Mouse (Mus musculus) C2C12 (cell line): ENCODE measurements around the gene Gm5617.

Experiments used
- CEBPB ChIP-seq: IDR thresholded peaks from one replicate; pipeline ENCODE4 v1.6.1; 2011; ENCODE audit warnings: low read depth, mild to moderate bottlenecking, control low read depth, moderate library complexity
- CTCF ChIP-seq: IDR thresholded peaks from one replicate; pipeline ENCODE4 v1.5.1; 2011; ENCODE audit not compliant: control insufficient read depth, insufficient read depth, insufficient read length
- MAX ChIP-seq: IDR thresholded peaks from one replicate; pipeline ENCODE4 v1.6.1; 2011; ENCODE audit warnings: mild to moderate bottlenecking, control low read depth
- MYOD1 ChIP-seq: IDR thresholded peaks from one replicate; pipeline ENCODE4 v1.6.1; 2011; ENCODE audit warnings: low read depth; ENCODE audit not compliant: control insufficient read depth, insufficient read length
- MYOG ChIP-seq: IDR thresholded peaks from one replicate; pipeline ENCODE4 v1.6.1; 2011; ENCODE audit not compliant: control insufficient read depth, insufficient read length; ENCODE audit errors: extremely low read depth
- USF1 ChIP-seq: IDR thresholded peaks from one replicate; pipeline ENCODE4 v1.6.1; 2011; ENCODE audit warnings: low read depth, mild to moderate bottlenecking, control low read depth, moderate library complexity

- TF ChIP-seq CTCF (no peak), MYOD1 (no peak), MYOG (no peak), MAX (no peak), CEBPB (no peak), USF1 (no peak)
These were observed 20.1 kb downstream of the Gm5617 start for GRCm38 (mm10) chr9:48515332-48515731.
